Mouse (Mus musculus): ENCODE measurements around the gene Cox4i2. TPM values are rescaled to one million over a fixed set of nuclear protein-coding genes. Genes with fewer than 3 reads are reported as not detected.

The Cox4i2 gene
- polyA plus RNA-seq, 1 experiment from 2014 or later: 21.7 TPM

GRCm38 (mm10) chr2:152814213-152814874 lies 60.4 kb downstream of the Cox4i2 start:
- peaks cover 44% of the 10 kb centered on the region for H3K4me1 ChIP-seq (ENCODE audit: control insufficient read depth, insufficient read depth, low read length)
- no peak overlapping the region for H3K4me2 ChIP-seq (replicated peaks; ENCODE audit: low read depth, low read length)
- no peak overlapping the region for H3K9ac ChIP-seq (replicated peaks; ENCODE audit: low read depth, low read length)
- H3K9me3 ChIP-seq (ENCODE audit: control insufficient read depth, low read depth, low read length): no peaks in the 10 kb centered on the region
- no peaks in the 10 kb centered on the region for H3K27me3 ChIP-seq (ENCODE audit: control insufficient read depth, insufficient read depth, low read length)
- H3K4me3 ChIP-seq (ENCODE audit: low read depth, low read length): no peak overlapping the region
- no peak for ATAC-seq (ENCODE audit: insufficient number of reproducible peaks, insufficient read depth, low FRiP score, low read depth)
- no peak overlapping the region for H3K27ac ChIP-seq (ENCODE audit: low read length)
- 58% methylated on average over 6 of the region's 6 CpGs for WGBS
- no peaks in the 10 kb centered on the region for H3K36me3 ChIP-seq (ENCODE audit: control insufficient read depth, insufficient read depth, low read length)

Small RNAs within 50 kb of the gene (microRNA-seq; reads per million reads assigned to microRNA genes)
- gene Gm23802: not detected

Other genes with a start within 250 kb of the Cox4i2 start
- not detected in 2 replicates for gene Defb26, start 242.5 kb upstream of the Cox4i2 start, polyA plus RNA-seq (2014; fragmentation: Nextera tagmentation; extraction: Ambion mirVana)
- not detected in 2 replicates for gene Defb28, start 235.9 kb upstream of the Cox4i2 start, polyA plus RNA-seq (2014; fragmentation: Nextera tagmentation; extraction: Ambion mirVana)
- gene Defb29, start 214.1 kb upstream of the Cox4i2 start, polyA plus RNA-seq (2014; fragmentation: Nextera tagmentation; extraction: Ambion mirVana): not detected in 2 replicates
- gene Gm17416, start 184.8 kb upstream of the Cox4i2 start, polyA plus RNA-seq (2014; fragmentation: Nextera tagmentation; extraction: Ambion mirVana): not detected in 2 replicates
- not detected in 2 replicates for gene Defb21, start 181.4 kb upstream of the Cox4i2 start, polyA plus RNA-seq (2014; fragmentation: Nextera tagmentation; extraction: Ambion mirVana)
- gene Defb19, start 173.9 kb upstream of the Cox4i2 start, polyA plus RNA-seq (2014; fragmentation: Nextera tagmentation; extraction: Ambion mirVana): not detected in 2 replicates
- gene Defb45, start 154.8 kb upstream of the Cox4i2 start, polyA plus RNA-seq (2014; fragmentation: Nextera tagmentation; extraction: Ambion mirVana): not detected in 2 replicates
- not detected in 2 replicates for gene Defb36, start 149.8 kb upstream of the Cox4i2 start, polyA plus RNA-seq (2014; fragmentation: Nextera tagmentation; extraction: Ambion mirVana)
- 3.9 TPM in 1 of 2 replicates, not detected in the other for gene Defb25, start 131.1 kb upstream of the Cox4i2 start, polyA plus RNA-seq (2014; fragmentation: Nextera tagmentation; extraction: Ambion mirVana)
- gene Rem1, start 127.2 kb upstream of the Cox4i2 start, polyA plus RNA-seq (2014; fragmentation: Nextera tagmentation; extraction: Ambion mirVana): 21.9 and 22.3 TPM in 2 replicates
- 120 and 122 TPM in 2 replicates for gene H13, start 84.7 kb upstream of the Cox4i2 start, polyA plus RNA-seq (2014; fragmentation: Nextera tagmentation; extraction: Ambion mirVana)
- 26.5 and 30.1 TPM in 2 replicates for gene Mcts2, start 67.1 kb upstream of the Cox4i2 start, polyA plus RNA-seq (2014; fragmentation: Nextera tagmentation; extraction: Ambion mirVana)
- 147 and 150 TPM in 2 replicates for gene Id1, start 17.9 kb upstream of the Cox4i2 start, polyA plus RNA-seq (2014; fragmentation: Nextera tagmentation; extraction: Ambion mirVana)
- 79.4 and 82.4 TPM in 2 replicates for gene Bcl2l1, start 77.6 kb downstream of the Cox4i2 start, polyA plus RNA-seq (2014; fragmentation: Nextera tagmentation; extraction: Ambion mirVana)
- gene Tpx2, start 93.8 kb downstream of the Cox4i2 start, polyA plus RNA-seq (2014; fragmentation: Nextera tagmentation; extraction: Ambion mirVana): 91.7 and 95.3 TPM in 2 replicates
- not detected in 2 replicates for gene Mylk2, start 157.2 kb downstream of the Cox4i2 start, polyA plus RNA-seq (2014; fragmentation: Nextera tagmentation; extraction: Ambion mirVana)
- 2.7 and 3.3 TPM in 2 replicates for gene Foxs1, start 179.0 kb downstream of the Cox4i2 start, polyA plus RNA-seq (2014; fragmentation: Nextera tagmentation; extraction: Ambion mirVana)
- 0.13 and 0.39 TPM in 2 replicates for gene Dusp15, start 197.5 kb downstream of the Cox4i2 start, polyA plus RNA-seq (2014; fragmentation: Nextera tagmentation; extraction: Ambion mirVana)
- 0.39 and 1.1 TPM in 2 replicates for gene Ttll9, start 208.3 kb downstream of the Cox4i2 start, polyA plus RNA-seq (2014; fragmentation: Nextera tagmentation; extraction: Ambion mirVana)